8 mouse cellular contexts compared by ENCODE assay signal in genomic region chr6:71831581-71831960, GRCm38 (mm10). TPM values are rescaled to one million over a fixed set of nuclear protein-coding genes. Genes with fewer than 3 reads are reported as not detected.
DNase-seq lines count a peak whose midpoint lies in the region; ATAC-seq lines count a peak whose summit lies in the region.

No protein-coding gene starts in this region.

- ATAC-seq in megakaryocyte progenitor cell, adult 5-6 weeks (replicated peaks; ENCODE audit: poor library complexity) = peak; percentile 93

- peak; percentile 99 for DNase-seq in adipocyte (ENCODE audit: low spot score)
- peak; percentile 98 for DNase-seq in embryo, embryonic 10 days (ENCODE audit: low spot score)
- peak; percentile 91 for DNase-seq in gastrocnemius, postnatal 10 days
- DNase-seq in induced T-regulatory cell, adult 2 months (ENCODE audit: low read depth) = peak; percentile 96
- DNase-seq in left cerebral cortex, adult 9 months (ENCODE audit: low spot score in 2 of 2) = peak; percentile 95 to 99
- peak; percentile 95 for DNase-seq in right cerebral cortex, postnatal 14 days
- peak; percentile 84 to 97 for DNase-seq in urinary bladder, postnatal 36 days (ENCODE audit: low spot score in 2 of 2)

RNA-seq across cellular contexts. Expression of gene Immt, which starts 0.4 kb away (rescaled TPM):
- 100 to 1,000 TPM; 203 to 246 TPM for total RNA-seq in gastrocnemius, postnatal 10 days (2021)
- total RNA-seq in megakaryocyte progenitor cell, adult 5-6 weeks (2015) = 163 and 190 TPM in 2 replicates
- 128 and 149 TPM in 2 replicates for total RNA-seq in megakaryocyte progenitor cell, adult 5-6 weeks (2017)

RNA-seq across cellular contexts. Expression of gene Mrpl35, which starts 4.8 kb away (rescaled TPM):
- total RNA-seq in gastrocnemius, postnatal 10 days (2021) = 10 to 100 TPM; 28.5 to 29.8 TPM
- total RNA-seq in megakaryocyte progenitor cell, adult 5-6 weeks (2015) = 49.4 and 58.9 TPM in 2 replicates
- total RNA-seq in megakaryocyte progenitor cell, adult 5-6 weeks (2017) = 22.9 and 33.4 TPM in 2 replicates

Comparison
In these comparisons a context has a peak if more than half of its experiments do, and no peak if none do; other contexts are left out.
1. Peak in every context shown above with its lines: DNase-seq and ATAC-seq.